Mouse (Mus musculus) hindbrain, embryonic 15.5 days (tissue): Measurements from ENCODE around the gene Mr1. TPM values are rescaled to one million over a fixed set of nuclear protein-coding genes. Genes with fewer than 3 reads are reported as not detected.
"Not testable (repeated sequence)": the region's sequence is repeated elsewhere in the genome, so short reads cannot be mapped to it uniquely, and the experiment has no call there.

Source experiments
- ATAC-seq: fragments of 200-750 bp; cut with Nextera tagmentation; 2 replicates; pipeline ENCODE4 v1.8.0; 2017; ENCODE audit warnings: low read depth, moderate number of reproducible peaks, moderate TSS enrichment; ENCODE audit not compliant: low FRiP score
- H3K27ac ChIP-seq: fragments of 300-500 bp; sonication (generic); replicated peaks from 2 replicates; pipeline ENCODE4 v1.5.1; 2015; ENCODE audit warnings: mild to moderate bottlenecking, inconsistent platforms
- H3K27me3 ChIP-seq: fragments of 300-500 bp; sonication (generic); 2 replicates; pipeline ENCODE4 v1.6.1; 2015; ENCODE audit warnings: control low read depth, inconsistent platforms
- H3K36me3 ChIP-seq: fragments of 300-500 bp; sonication (generic); 2 replicates; pipeline ENCODE4 v1.6.1; 2015; ENCODE audit warnings: control low read depth, inconsistent platforms
- H3K4me1 ChIP-seq: fragments of 300-500 bp; sonication (generic); replicated peaks from 2 replicates; pipeline ENCODE4 v1.6.1; 2015; ENCODE audit warnings: control low read depth, inconsistent platforms
- H3K4me2 ChIP-seq: fragments of 300-500 bp; sonication (generic); 2 replicates; pipeline ENCODE4 v1.6.1; 2015; ENCODE audit warnings: moderate library complexity, mild to moderate bottlenecking, inconsistent platforms
- H3K4me3 ChIP-seq: fragments of 300-500 bp; sonication (generic); 2 replicates; pipeline ENCODE4 v1.5.1; 2015; ENCODE audit warnings: mild to moderate bottlenecking, inconsistent platforms
- H3K9ac ChIP-seq: fragments of 300-500 bp; sonication (generic); 2 replicates; pipeline ENCODE4 v1.6.1; 2015; ENCODE audit warnings: inconsistent platforms
- H3K9me3 ChIP-seq: fragments of 300-500 bp; sonication (generic); 2 replicates; pipeline ENCODE4 v1.6.1; 2016; ENCODE audit warnings: control low read depth, inconsistent platforms
- WGBS: fragments of 180-500 bp; shearing (Covaris S2); methylation state at CpG from one replicate; pipeline ENCODE4 v1.1.7; 2015; 5-methylcytosine and 5-hydroxymethylcytosine counted together
- polyA plus RNA-seq: library from polyadenylated mRNA; unstranded; fragments of >200 nt; fragmentation: Nextera tagmentation; extraction: Ambion mirVana; gene quantifications from 2 replicates; pipeline ENCODE4 v1.2.1, GENCODE M21; 2015

Mr1 gene
- 1.7 and 1.9 TPM in 2 replicates for polyA plus RNA-seq

- no peaks in the 10 kb centered on the region for H3K36me3 ChIP-seq
- peak within 1 kb of the TSS; percentile 38 for H3K4me2 ChIP-seq
- H3K4me1 ChIP-seq, result no peaks in the 10 kb centered on the region
- H3K4me3 ChIP-seq, result peak within 1 kb of the TSS; percentile 21
- WGBS, result 60% methylated on average over 8 of the region's 8 CpGs
- peak within 1 kb of the TSS; percentile 1; the same call in 1 of the 2 replicates for H3K9ac ChIP-seq
- ATAC-seq, result peak; percentile 85
- no peaks in the 10 kb centered on the region for H3K9me3 ChIP-seq
- 0 out of 2 replicates have a peak within 1 kb of the TSS, but pooled peaks have one; percentile 20 for H3K27ac ChIP-seq
- H3K27me3 ChIP-seq, result no peaks in the 10 kb centered on the region
These were observed at the start of gene Mr1 for GRCm38 (mm10) chr1:155146572-155146980. Mr1 (minus strand) TSS chr1:155146814.

GRCm38 (mm10) chr1:155192805-155193368 lies 46.3 kb upstream of the Mr1 start:
- ATAC-seq, result peak; percentile 61
- H3K27ac ChIP-seq, result peak overlapping the region; percentile 50; the same call in 1 of the 2 replicates
- no peak overlapping the region for H3K4me2 ChIP-seq
- peaks cover 37% of the 10 kb centered on the region for H3K36me3 ChIP-seq
- H3K27me3 ChIP-seq, result no peaks in the 10 kb centered on the region
- WGBS, result 52% methylated on average over 15 of the region's 15 CpGs
- H3K4me1 ChIP-seq, result peaks cover 23% of the 10 kb centered on the region; the same call in 1 of the 2 replicates
- H3K9me3 ChIP-seq, result no peaks in the 10 kb centered on the region
- no peak overlapping the region for H3K4me3 ChIP-seq
- H3K9ac ChIP-seq, result no peak overlapping the region

DNA sequence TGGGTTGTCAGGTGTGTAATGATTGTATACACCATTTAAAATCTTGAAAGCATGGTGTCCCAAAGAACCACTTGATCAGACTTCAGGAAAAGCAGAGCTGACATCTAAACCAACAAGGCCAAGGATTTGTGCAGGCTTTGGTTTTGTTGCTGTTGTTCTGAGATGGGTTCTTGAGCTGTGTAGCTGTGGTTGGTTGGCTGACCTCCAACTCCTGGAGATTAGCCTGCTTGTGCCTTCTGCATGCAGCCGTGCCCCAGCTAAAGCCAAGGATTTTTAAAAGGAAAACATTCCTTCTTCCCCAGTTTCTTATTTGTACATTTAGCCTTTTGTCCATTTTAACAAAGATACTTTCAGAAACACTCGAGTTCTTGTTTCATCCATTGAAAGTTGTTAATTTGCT lies 45.1 kb upstream of the Mr1 start:
- 55% methylated on average over 2 of the region's 2 CpGs for WGBS
- Histone ChIP-seq H3K4me3 (no peak overlapping the region), H3K4me1 (peaks cover 21% of the 10 kb centered on the region; the same call in 1 of the 2 replicates), H3K9ac (no peak overlapping the region), H3K36me3 (peaks cover 32% of the 10 kb centered on the region), H3K9me3 (no peaks in the 10 kb centered on the region), H3K27ac (peak overlapping the region; percentile 58; the same call in 1 of the 2 replicates), H3K27me3 (no peaks in the 10 kb centered on the region), H3K4me2 (no peak overlapping the region)
- no peak for ATAC-seq

- peaks cover 32% of the 10 kb centered on the region for H3K36me3 ChIP-seq
- 79% methylated on average over 8 of the region's 8 CpGs for WGBS
- ATAC-seq, result peak; percentile 64; the same call in 1 of the 2 replicates
- no peak overlapping the region for H3K4me3 ChIP-seq
- no peaks in the 10 kb centered on the region for H3K9me3 ChIP-seq
- H3K9ac ChIP-seq, result no peak overlapping the region
- H3K27me3 ChIP-seq, result no peaks in the 10 kb centered on the region
- no peak overlapping the region for H3K4me2 ChIP-seq
- peak overlapping the region; percentile 58; the same call in 1 of the 2 replicates for H3K27ac ChIP-seq
- peaks cover 18% of the 10 kb centered on the region; the same call in 1 of the 2 replicates for H3K4me1 ChIP-seq
These were observed 44.6 kb upstream of the Mr1 start for GRCm38 (mm10) chr1:155191219-155191618.

- no peak overlapping the region for H3K27ac ChIP-seq
- H3K27me3 ChIP-seq, result no peaks in the 10 kb centered on the region
- H3K4me2 ChIP-seq, result no peak overlapping the region
- ATAC-seq, result no peak
- peaks cover 32% of the 10 kb centered on the region for H3K36me3 ChIP-seq
- 96% methylated on average over 4 of the region's 4 CpGs for WGBS
- H3K4me1 ChIP-seq, result peaks cover 18% of the 10 kb centered on the region; the same call in 1 of the 2 replicates
- no peaks in the 10 kb centered on the region for H3K9me3 ChIP-seq
- H3K4me3 ChIP-seq, result no peak overlapping the region
- no peak overlapping the region for H3K9ac ChIP-seq
These were observed 42.0 kb upstream of the Mr1 start for GRCm38 (mm10) chr1:155188656-155189055.

- no peak overlapping the region for H3K4me3 ChIP-seq
- no peaks in the 10 kb centered on the region for H3K9me3 ChIP-seq
- H3K9ac ChIP-seq, result no peak overlapping the region
- peaks cover 27% of the 10 kb centered on the region for H3K36me3 ChIP-seq
- ATAC-seq, result no peak
- H3K27me3 ChIP-seq, result no peaks in the 10 kb centered on the region
- no peak overlapping the region for H3K27ac ChIP-seq
- WGBS, result 89% methylated on average over 3 of the region's 3 CpGs
- no peaks in the 10 kb centered on the region for H3K4me1 ChIP-seq
- no peak overlapping the region for H3K4me2 ChIP-seq
These were observed 37.6 kb upstream of the Mr1 start for GRCm38 (mm10) chr1:155184191-155184590.

DNA sequence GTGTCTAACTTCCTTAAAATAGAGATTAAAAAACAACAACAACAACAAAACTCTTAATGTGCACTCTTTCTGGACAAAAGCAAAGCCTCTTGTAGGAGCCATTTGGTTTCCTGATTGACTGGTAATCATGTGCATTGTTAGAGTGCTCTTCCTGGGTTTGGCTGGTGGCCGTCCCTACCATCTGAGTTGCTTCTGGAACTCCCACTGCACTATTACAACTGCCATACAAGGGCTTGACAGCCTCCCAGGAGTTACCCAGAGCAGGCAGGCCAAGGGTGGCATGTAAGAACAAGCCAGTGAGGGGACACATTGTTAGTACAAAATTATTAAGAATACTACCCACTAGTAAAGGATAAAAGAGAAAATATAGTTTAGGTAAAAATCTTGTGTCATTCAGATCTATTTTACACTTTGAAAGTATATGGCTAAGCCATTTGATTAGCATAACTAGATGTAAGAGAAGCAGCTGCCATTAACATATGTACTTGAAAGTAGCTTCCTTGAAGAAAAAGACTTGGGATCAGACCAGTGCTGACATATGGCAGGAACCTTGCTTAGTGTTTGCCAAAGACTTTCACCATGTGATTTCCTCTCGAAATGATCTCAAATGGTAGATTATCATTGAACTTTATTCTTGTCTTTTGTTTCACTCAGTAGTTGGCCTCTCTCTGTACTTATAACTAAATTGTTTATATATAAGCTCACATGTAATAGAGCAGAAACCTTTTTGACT lies 31.7 kb upstream of the Mr1 start:
- H3K36me3 ChIP-seq, result peaks cover 33% of the 10 kb centered on the region

GRCm38 (mm10) chr1:155174424-155174823 lies 27.8 kb upstream of the Mr1 start:
- WGBS, result 86% methylated on average over 1 of the region's 1 CpGs
- no peak overlapping the region for H3K4me2 ChIP-seq
- no peaks in the 10 kb centered on the region for H3K4me1 ChIP-seq
- no peak overlapping the region for H3K9ac ChIP-seq
- H3K36me3 ChIP-seq, result peaks cover 22% of the 10 kb centered on the region
- no peak overlapping the region for H3K4me3 ChIP-seq
- no peak overlapping the region for H3K27ac ChIP-seq
- no peak for ATAC-seq
- H3K9me3 ChIP-seq, result no peaks in the 10 kb centered on the region
- no peaks in the 10 kb centered on the region for H3K27me3 ChIP-seq

More for the DNA sequence above, 31.7 kb upstream of the Mr1 start:
- H3K27ac ChIP-seq, result no peak overlapping the region
- WGBS, result 78% methylated on average over 2 of the region's 2 CpGs
- ATAC-seq, result no peak
- no peak overlapping the region for H3K4me3 ChIP-seq
- H3K27me3 ChIP-seq, result no peaks in the 10 kb centered on the region
- no peaks in the 10 kb centered on the region for H3K4me1 ChIP-seq
- no peak overlapping the region for H3K9ac ChIP-seq
- no peak overlapping the region for H3K4me2 ChIP-seq
- H3K9me3 ChIP-seq, result no peaks in the 10 kb centered on the region

GRCm38 (mm10) chr1:155173644-155174016 lies 27.0 kb upstream of the Mr1 start:
- not testable (repeated sequence) for H3K27me3 ChIP-seq, H3K4me3 ChIP-seq

DNA sequence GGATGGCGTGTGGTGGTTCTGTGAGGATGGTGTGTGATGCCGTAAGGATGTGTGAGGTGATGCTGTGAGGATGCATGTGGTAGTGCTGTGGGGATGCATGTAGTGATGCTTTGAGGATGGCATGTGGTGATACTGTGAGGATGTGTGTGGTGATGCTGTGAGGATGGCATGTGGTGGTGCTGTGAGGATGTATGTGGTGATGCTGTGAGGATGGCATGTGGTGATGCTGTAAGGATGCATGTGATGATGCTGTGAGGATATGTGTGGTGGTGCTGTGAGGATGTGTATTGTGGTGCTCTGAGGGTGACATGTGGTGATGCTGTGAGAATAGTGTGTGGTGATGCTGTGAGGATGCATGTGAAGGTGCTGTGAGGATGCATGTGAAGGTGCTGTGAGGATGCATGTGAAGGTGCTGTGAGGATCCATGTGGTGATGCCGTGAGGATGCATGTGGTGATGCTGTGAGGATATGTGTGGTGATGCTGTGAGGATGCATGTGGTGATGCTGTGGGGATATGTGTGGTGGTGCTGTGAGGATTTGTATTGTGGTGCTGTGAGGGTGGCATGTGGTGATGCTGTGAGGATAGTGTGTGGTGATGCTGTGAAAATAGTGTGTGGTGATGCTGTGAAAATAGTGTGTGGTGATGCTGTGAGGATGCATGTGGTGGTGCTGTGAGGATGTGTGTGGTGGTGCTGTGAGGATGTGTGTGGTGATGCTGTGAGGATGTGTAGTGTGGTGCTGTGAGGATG lies 26.5 kb upstream of the Mr1 start:
- ATAC-seq, result no peak
- peaks cover 14% of the 10 kb centered on the region for H3K36me3 ChIP-seq
- no peaks in the 10 kb centered on the region for H3K27me3 ChIP-seq
- 90% methylated on average over 3 of the region's 3 CpGs for WGBS
- no peak overlapping the region for H3K27ac ChIP-seq
- no peak overlapping the region for H3K4me2 ChIP-seq
- H3K9ac ChIP-seq, result no peak overlapping the region
- H3K4me3 ChIP-seq, result no peak overlapping the region
- no peaks in the 10 kb centered on the region for H3K9me3 ChIP-seq
- H3K4me1 ChIP-seq, result no peaks in the 10 kb centered on the region

More at GRCm38 (mm10) chr1:155173644-155174016, 27.0 kb upstream of the Mr1 start:
- ATAC-seq, H3K27ac ChIP-seq, H3K4me2 ChIP-seq, H3K9me3 ChIP-seq, H3K9ac ChIP-seq, H3K4me1 ChIP-seq: not testable (repeated sequence)
- peaks cover 17% of the 10 kb centered on the region for H3K36me3 ChIP-seq
- WGBS, result 84% methylated on average over 1 of the region's 1 CpGs

DNA sequence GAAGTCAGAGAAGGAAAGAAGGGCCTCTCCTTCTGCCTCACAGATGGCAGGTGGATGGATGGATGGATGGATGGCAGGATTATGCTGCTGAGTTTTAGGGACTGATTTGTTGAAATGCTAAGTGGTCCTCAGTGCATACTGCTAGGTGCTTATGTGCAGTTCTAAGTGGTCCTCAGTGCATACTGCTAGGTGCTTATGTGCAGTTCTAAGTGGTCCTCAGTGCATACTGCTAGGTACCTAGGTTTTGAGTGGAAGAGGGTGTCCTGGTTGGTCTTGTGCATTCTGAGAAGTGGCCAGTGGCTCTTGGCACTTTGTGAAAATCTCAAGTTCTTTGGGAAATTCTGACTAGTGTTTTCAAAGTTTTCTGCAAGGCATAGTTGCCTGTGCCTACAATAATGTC lies 23.3 kb upstream of the Mr1 start:
- no peaks in the 10 kb centered on the region for H3K4me1 ChIP-seq
- no peak overlapping the region for H3K27ac ChIP-seq
- no peak overlapping the region for H3K4me2 ChIP-seq
- no peaks in the 10 kb centered on the region for H3K27me3 ChIP-seq
- H3K4me3 ChIP-seq, result no peak overlapping the region
- no peaks in the 10 kb centered on the region for H3K36me3 ChIP-seq
- H3K9ac ChIP-seq, result no peak overlapping the region
- ATAC-seq, result no peak
- no peaks in the 10 kb centered on the region for H3K9me3 ChIP-seq

- Histone ChIP-seq H3K36me3 (no peaks in the 10 kb centered on the region), H3K9ac (no peak overlapping the region), H3K4me2 (no peak overlapping the region), H3K9me3 (no peaks in the 10 kb centered on the region), H3K4me3 (no peak overlapping the region), H3K4me1 (0 out of 2 replicates have a peak, but pooled peaks cover 4% of the 10 kb centered on the region), H3K27ac (no peak overlapping the region), H3K27me3 (no peaks in the 10 kb centered on the region)
- WGBS, result 93% methylated on average over 3 of the region's 3 CpGs
- no peak for ATAC-seq
These were observed 20.8 kb upstream of the Mr1 start for GRCm38 (mm10) chr1:155167453-155167852.
